Mouse (Mus musculus) spleen, adult 2 months (tissue): ENCODE measurements around the gene C1qa. TPM values are rescaled to one million over a fixed set of nuclear protein-coding genes. Genes with fewer than 3 reads are reported as not detected.

Experiments
- DNase-seq, 2 experiments: peaks; one replicate each; pipeline versions ENCODE4 v3.0.0 to v3.0.0-alpha.2; 2012 to 2021; ENCODE audit warnings: low spot score in 2 of 2, low read depth in 1 of 2
- H3K27ac ChIP-seq: fragments of 200-500 bp; 2 replicates; pipeline ENCODE4 v1.5.1; 2012; ENCODE audit warnings: low read length, inconsistent platforms; ENCODE audit not compliant: insufficient read depth
- H3K27me3 ChIP-seq: fragments of 200-500 bp; 2 replicates; pipeline ENCODE4 v1.6.1; 2012; ENCODE audit warnings: mild to moderate bottlenecking, moderate library complexity, low read length, inconsistent platforms; ENCODE audit not compliant: control insufficient read depth, insufficient read depth
- H3K36me3 ChIP-seq: fragments of 200-500 bp; 2 replicates; pipeline ENCODE4 v1.6.1; 2012; ENCODE audit warnings: mild to moderate bottlenecking, low read length, inconsistent platforms; ENCODE audit not compliant: control insufficient read depth, insufficient read depth
- H3K4me1 ChIP-seq: fragments of 200-500 bp; 2 replicates; pipeline ENCODE4 v1.6.1; 2011; ENCODE audit warnings: inconsistent platforms; ENCODE audit not compliant: control insufficient read depth, insufficient read depth, insufficient read length
- H3K4me3 ChIP-seq: fragments of 200-500 bp; 2 replicates; pipeline ENCODE4 v1.5.1; 2011; ENCODE audit warnings: mild to moderate bottlenecking, inconsistent platforms; ENCODE audit not compliant: insufficient read depth, insufficient read length; ENCODE audit errors: extremely low read depth
- CTCF ChIP-seq: fragments of 200-500 bp; IDR thresholded peaks from 2 replicates; pipeline ENCODE4 v1.5.1; 2011; ENCODE audit warnings: mild to moderate bottlenecking, inconsistent platforms; ENCODE audit not compliant: insufficient read depth, insufficient read length, insufficient replicate concordance; ENCODE audit errors: extremely low read depth
- POLR2A ChIP-seq: fragments of 200-500 bp; IDR thresholded peaks from 2 replicates; pipeline ENCODE4 v1.6.1; 2011; ENCODE audit warnings: low read depth, low read length, inconsistent platforms
- WGBS: fragments of 180-500 bp; shearing (Covaris S2); methylation state at CpG from one replicate; pipeline ENCODE4 v1.1.7; 2018; 5-methylcytosine and 5-hydroxymethylcytosine counted together
- polyA plus RNA-seq: library from polyadenylated mRNA; depleted of rRNA; stranded (reverse); fragments of >200 nt; gene quantifications from 2 replicates; pipeline ENCODE4 v1.2.3, GENCODE M21; 2012

C1qa gene
- polyA plus RNA-seq, 1 experiment = 227 TPM

DNA sequence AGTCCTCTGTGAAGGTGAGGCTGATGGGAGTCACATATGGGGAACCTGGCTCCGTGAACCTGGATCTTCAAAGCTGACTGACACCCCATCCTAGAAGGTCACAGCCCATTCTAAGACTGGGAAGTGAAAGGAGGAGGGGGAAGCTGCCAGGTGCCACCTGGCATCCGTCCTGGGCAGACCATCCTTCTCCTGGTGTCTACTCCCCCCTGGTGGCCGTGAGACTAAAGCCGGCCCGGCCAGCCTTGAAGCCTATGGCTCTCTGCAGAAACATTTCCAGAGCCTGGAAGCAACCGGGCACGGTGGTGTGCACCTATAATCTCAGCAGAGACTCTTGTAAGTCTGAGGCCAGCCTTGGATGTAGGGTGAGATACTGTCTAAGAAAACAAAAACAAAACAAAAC is 21.6 kb downstream of the C1qa start:
- 13% methylated on average over 7 of the region's 7 CpGs for WGBS
- H3K4me3 ChIP-seq = no peak overlapping the region
- no peaks in the 10 kb centered on the region for H3K4me1 ChIP-seq
- no peak for DNase-seq
- no peaks in the 10 kb centered on the region for H3K27me3 ChIP-seq
- TF ChIP-seq POLR2A (no peak), CTCF (no peak)
- H3K27ac ChIP-seq = no peak overlapping the region
- no peaks in the 10 kb centered on the region for H3K36me3 ChIP-seq

DNA sequence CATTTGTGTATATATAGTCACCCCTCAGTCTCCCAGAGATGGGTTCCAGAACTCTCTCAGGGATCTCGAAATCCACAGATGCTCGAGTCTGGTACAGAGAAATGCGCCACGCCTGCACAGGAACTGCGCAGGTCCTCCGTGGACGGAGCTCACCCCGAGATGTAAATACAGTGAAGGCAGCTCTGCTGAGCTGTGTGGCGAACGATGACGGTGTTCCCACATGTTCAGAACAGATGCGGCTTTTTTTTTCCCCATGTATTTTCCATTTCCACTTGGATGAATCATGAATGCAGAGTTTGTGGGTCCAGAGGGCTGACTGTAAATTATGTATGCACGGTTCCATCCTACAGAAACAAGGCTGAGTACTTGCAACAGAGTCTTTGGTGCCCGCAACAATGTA is 23.6 kb downstream of the C1qa start:
- 90% methylated on average over 14 of the region's 14 CpGs for WGBS
- no peak overlapping the region for H3K27ac ChIP-seq
- no peaks in the 10 kb centered on the region for H3K36me3 ChIP-seq
- DNase-seq = no peak
- TF ChIP-seq POLR2A (no peak), CTCF (no peak)
- no peak overlapping the region for H3K4me3 ChIP-seq
- H3K4me1 ChIP-seq = no peaks in the 10 kb centered on the region
- no peaks in the 10 kb centered on the region for H3K27me3 ChIP-seq

DNA sequence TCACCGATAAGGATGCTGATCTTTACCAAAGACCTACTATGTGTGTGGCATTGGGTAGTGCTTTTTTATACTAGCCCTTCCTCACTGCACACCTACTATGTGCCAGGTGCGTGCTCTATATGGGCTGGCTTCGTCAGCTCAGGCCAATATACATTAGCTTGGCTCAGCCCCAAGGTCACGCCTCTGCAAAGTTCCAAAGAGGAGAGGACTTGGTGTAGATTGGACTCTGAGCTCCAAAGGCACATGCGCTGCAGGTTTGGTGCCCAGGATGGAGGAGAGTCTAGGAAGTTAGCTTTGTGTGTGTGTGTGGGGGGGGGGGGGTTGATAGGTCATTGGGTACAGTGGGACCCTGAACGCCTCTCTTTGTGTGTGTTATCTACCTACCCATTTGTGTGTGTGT is 30.2 kb downstream of the C1qa start:
- no peaks in the 10 kb centered on the region for H3K4me1 ChIP-seq
- no peaks in the 10 kb centered on the region for H3K27me3 ChIP-seq
- no peak for DNase-seq
- no peak overlapping the region for H3K27ac ChIP-seq
- TF ChIP-seq CTCF (no peak), POLR2A (no peak)
- 89% methylated on average over 6 of the region's 6 CpGs for WGBS
- no peaks in the 10 kb centered on the region for H3K36me3 ChIP-seq
- no peak overlapping the region for H3K4me3 ChIP-seq

DNA sequence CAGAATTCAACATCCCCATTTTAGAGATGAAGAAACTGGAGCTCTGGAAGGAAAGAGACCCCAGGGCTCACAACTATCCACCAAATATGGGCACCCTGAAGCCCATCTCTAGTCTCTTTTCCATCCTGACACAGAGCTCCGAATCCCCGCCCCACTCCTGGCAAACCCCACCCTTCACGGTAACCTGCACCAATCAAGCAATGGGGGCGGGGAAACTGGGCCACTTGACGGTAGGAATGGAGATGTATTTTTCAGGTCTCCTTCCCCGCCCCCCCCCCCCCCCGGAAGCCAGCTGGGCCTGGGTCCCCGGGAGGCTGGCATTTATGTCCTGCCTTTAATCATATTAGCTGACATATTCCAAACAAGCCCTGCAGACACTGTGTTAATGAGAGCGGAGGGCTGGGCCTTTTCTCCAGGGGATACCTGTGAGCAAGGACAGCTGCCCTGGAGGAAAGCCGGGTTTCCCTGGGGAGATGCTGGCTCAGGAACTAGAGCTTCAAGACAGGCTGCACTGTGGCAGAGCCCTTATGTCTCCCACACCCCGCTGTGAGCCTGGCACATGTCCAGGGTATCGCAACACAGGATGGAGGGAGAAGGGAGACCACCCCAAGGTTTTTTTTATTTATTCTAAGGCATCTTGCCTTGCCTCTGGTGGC is 30.8 kb downstream of the C1qa start:
- Histone ChIP-seq H3K36me3 (no peaks in the 10 kb centered on the region), H3K4me1 (no peaks in the 10 kb centered on the region), H3K27me3 (no peaks in the 10 kb centered on the region), H3K4me3 (no peak overlapping the region), H3K27ac (no peak overlapping the region)
- no peak for DNase-seq
- WGBS = 41% methylated on average over 12 of the region's 12 CpGs
- TF ChIP-seq CTCF = no peak
- no peak for TF ChIP-seq POLR2A

DNA sequence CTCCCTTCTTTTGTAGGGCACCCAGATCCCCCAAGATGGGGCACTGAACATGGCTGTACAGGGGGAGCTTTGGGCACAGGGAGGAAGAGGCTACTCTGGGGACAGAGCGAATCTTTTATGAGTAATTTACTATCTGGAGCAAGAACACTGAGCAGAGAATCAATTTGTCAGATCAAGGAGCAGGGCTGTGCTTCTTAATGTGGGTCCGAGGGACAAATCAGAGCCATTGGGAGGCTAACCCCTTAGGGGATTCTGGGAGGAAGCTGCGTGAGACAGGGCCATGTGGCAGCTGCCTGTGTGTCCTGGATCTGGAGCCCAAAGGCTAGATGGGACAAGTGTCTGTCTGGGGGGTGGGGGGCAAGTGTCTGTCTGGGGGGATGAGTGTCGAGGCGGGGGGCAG is 33.1 kb downstream of the C1qa start:
- no peaks in the 10 kb centered on the region for H3K27me3 ChIP-seq
- H3K27ac ChIP-seq = no peak overlapping the region
- no peak for DNase-seq
- no peaks in the 10 kb centered on the region for H3K36me3 ChIP-seq
- 76% methylated on average over 5 of the region's 5 CpGs for WGBS
- TF ChIP-seq CTCF (no peak), POLR2A (no peak)
- H3K4me1 ChIP-seq = no peaks in the 10 kb centered on the region
- H3K4me3 ChIP-seq = no peak overlapping the region

DNA sequence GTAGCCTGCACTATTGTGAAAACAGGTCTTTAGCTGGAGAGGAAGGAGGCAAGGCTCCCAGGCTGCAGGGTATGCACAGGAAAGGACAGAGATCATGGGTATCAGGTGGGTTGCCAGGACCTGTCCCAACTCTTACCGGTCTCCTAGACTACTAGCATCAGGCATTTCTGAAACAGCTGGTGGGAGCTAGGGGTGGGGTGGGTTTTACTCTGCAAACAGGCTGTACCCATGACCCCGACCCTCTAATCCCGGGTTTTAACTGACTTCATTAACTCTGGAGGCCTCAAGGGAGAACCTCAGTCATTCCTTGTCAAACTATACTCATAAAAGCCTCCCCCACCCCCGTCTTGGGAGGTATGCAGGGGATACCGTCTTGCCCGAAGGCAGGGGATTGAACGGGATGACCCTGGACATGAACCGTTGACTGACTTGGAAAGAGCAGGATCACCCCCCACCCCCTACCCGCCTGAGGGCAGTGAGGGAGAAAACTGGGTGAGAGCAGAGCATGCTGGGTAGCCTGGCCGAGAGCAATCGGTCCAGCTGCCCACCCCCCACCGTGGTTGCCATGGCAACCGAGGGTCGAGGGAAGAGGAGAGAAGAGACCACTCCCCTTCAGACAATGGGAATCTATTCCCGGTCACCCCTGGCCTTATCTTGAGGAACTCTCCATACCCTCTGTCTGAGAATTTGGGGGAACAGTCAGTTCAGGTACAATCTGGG is 33.7 kb downstream of the C1qa start:
- DNase-seq = no peak
- Histone ChIP-seq H3K27me3 (no peaks in the 10 kb centered on the region), H3K36me3 (no peaks in the 10 kb centered on the region), H3K4me1 (no peaks in the 10 kb centered on the region), H3K27ac (no peak overlapping the region), H3K4me3 (no peak overlapping the region)
- TF ChIP-seq POLR2A (no peak), CTCF (no peak)
- 64% methylated on average over 15 of the region's 15 CpGs for WGBS

DNA sequence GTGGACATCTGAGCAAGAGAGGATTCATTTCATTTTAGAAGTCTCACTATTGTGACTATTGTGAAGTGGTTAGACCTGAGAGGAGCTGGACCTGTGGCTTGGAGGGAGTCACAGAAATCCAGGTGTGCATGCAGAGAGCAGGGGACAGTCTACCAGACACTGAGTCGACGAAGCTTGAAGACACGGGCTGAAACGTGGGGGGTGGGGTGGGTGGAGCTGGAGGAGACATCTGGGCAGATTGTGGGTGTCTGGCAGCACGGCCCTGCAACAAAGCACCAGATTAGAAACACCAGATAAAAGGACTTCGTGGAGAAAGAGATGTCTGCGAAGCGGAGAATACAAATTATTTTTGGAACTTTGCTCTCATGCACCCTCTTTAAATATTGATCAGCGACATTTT is 35.1 kb downstream of the C1qa start:
- Histone ChIP-seq H3K4me3 (no peak overlapping the region), H3K27me3 (no peaks in the 10 kb centered on the region), H3K36me3 (no peaks in the 10 kb centered on the region), H3K4me1 (no peaks in the 10 kb centered on the region), H3K27ac (no peak overlapping the region)
- DNase-seq = no peak
- 43% methylated on average over 9 of the region's 9 CpGs for WGBS
- TF ChIP-seq POLR2A (no peak), CTCF (no peak)
